Mouse (Mus musculus) hindbrain, embryonic 14.5 days (tissue): ENCODE results near the gene Npw. TPM values are rescaled to one million over a fixed set of nuclear protein-coding genes. Genes with fewer than 3 reads are reported as not detected.
A peak's percentile ranks its signal among the peaks of the same experiment; 100 is the strongest.
"Not testable (repeated sequence)": the region's sequence is repeated elsewhere in the genome, so short reads cannot be mapped to it uniquely, and the experiment has no call there.

Experiments
- ATAC-seq: fragments of 200-750 bp; cut with Nextera tagmentation; 2 replicates; pipeline ENCODE4 v1.8.0; 2017; ENCODE audit warnings: moderate number of reproducible peaks, mild to moderate bottlenecking, moderate TSS enrichment, moderate library complexity; ENCODE audit not compliant: low FRiP score
- DNase-seq: peaks from one replicate; pipeline ENCODE4 v3.0.0-alpha.2; 2015; ENCODE audit warnings: low spot score
- H3K27ac ChIP-seq: fragments of 300-500 bp; sonication (generic); 2 replicates; pipeline ENCODE4 v1.5.1; 2014; ENCODE audit warnings: mild to moderate bottlenecking, moderate library complexity
- H3K27me3 ChIP-seq: fragments of 300-500 bp; sonication (generic); 2 replicates; pipeline ENCODE4 v1.6.1; 2014; ENCODE audit warnings: mild to moderate bottlenecking, low read length, mixed read lengths; ENCODE audit not compliant: control insufficient read depth, insufficient read depth
- H3K36me3 ChIP-seq: fragments of 300-500 bp; sonication (generic); replicated peaks from 2 replicates; pipeline ENCODE4 v1.6.1; 2014; ENCODE audit not compliant: control insufficient read depth, insufficient read depth
- H3K4me1 ChIP-seq: fragments of 300-500 bp; sonication (generic); replicated peaks from 2 replicates; pipeline ENCODE4 v1.6.1; 2014; ENCODE audit warnings: antibody characterized with exemption, low read length, mixed read lengths; ENCODE audit not compliant: control insufficient read depth, insufficient read depth
- H3K4me2 ChIP-seq: fragments of 300-500 bp; sonication (generic); replicated peaks from 2 replicates; pipeline ENCODE4 v1.6.1; 2014; ENCODE audit warnings: mild to moderate bottlenecking, moderate library complexity
- H3K4me3 ChIP-seq: fragments of 300-500 bp; sonication (generic); replicated peaks from 2 replicates; pipeline ENCODE4 v1.5.1; 2014; ENCODE audit warnings: mild to moderate bottlenecking, low read length
- H3K9ac ChIP-seq: fragments of 300-500 bp; sonication (generic); 2 replicates; pipeline ENCODE4 v1.6.1; 2014
- H3K9me3 ChIP-seq: fragments of 300-500 bp; sonication (generic); 2 replicates; pipeline ENCODE4 v1.6.1; 2016; ENCODE audit warnings: low read length; ENCODE audit not compliant: control insufficient read depth
- WGBS: fragments of 180-500 bp; shearing (Covaris S2); extraction: QIAGEN DNeasy Blood & Tissue Kit; methylation state at CpG from one replicate; pipeline ENCODE4 v1.1.7; 2014; 5-methylcytosine and 5-hydroxymethylcytosine counted together
- polyA plus RNA-seq: library from polyadenylated mRNA; unstranded; fragments of >200 nt; fragmentation: Nextera tagmentation; extraction: Ambion mirVana; gene quantifications from 2 replicates; pipeline ENCODE4 v1.2.1, GENCODE M21; 2014

Npw gene
- polyA plus RNA-seq, 1 experiment from 2014 or later, result 0.83 TPM

- not testable (repeated sequence) for DNase-seq, ATAC-seq, H3K27ac ChIP-seq, H3K36me3 ChIP-seq, H3K4me2 ChIP-seq, H3K4me3 ChIP-seq, H3K9me3 ChIP-seq, H3K9ac ChIP-seq, H3K27me3 ChIP-seq
- WGBS, result 70% methylated on average over 7 of the region's 7 CpGs
- H3K4me1 ChIP-seq, result peaks cover 24% of the 10 kb centered on the region
Observed at GRCm38 (mm10) chr17:24667011-24667410, 8.8 kb upstream of the Npw start.

GRCm38 (mm10) chr17:24654969-24655368 is 3.3 kb downstream of the Npw start:
- 77% methylated on average over 4 of the region's 4 CpGs for WGBS
- Histone ChIP-seq H3K9ac (no peak overlapping the region), H3K27ac (no peak overlapping the region), H3K4me3 (no peak overlapping the region), H3K36me3 (no peaks in the 10 kb centered on the region), H3K4me2 (no peak overlapping the region), H3K4me1 (peaks cover 12% of the 10 kb centered on the region; the same call in 1 of the 2 replicates), H3K9me3 (no peaks in the 10 kb centered on the region), H3K27me3 (peaks cover 48% of the 10 kb centered on the region)
- no peak for DNase-seq
- no peak for ATAC-seq

GRCm38 (mm10) chr17:24653967-24654710 is 4.1 kb downstream of the Npw start:
- Histone ChIP-seq H3K9ac (peak overlapping the region; percentile 28; the same call in 1 of the 2 replicates), H3K4me3 (peak overlapping the region; percentile 15; the same call in 1 of the 2 replicates), H3K4me2 (peak overlapping the region; percentile 52), H3K9me3 (no peaks in the 10 kb centered on the region), H3K36me3 (no peaks in the 10 kb centered on the region), H3K4me1 (peaks cover 16% of the 10 kb centered on the region; the same call in 1 of the 2 replicates), H3K27me3 (peaks cover 40% of the 10 kb centered on the region), H3K27ac (no peak overlapping the region)
- 6% methylated on average over 19 of the region's 19 CpGs for WGBS
- ATAC-seq (peak; percentile 56; the same call in 1 of the 2 replicates), DNase-seq (peak; percentile 82)

GRCm38 (mm10) chr17:24651835-24652234 is 6.4 kb downstream of the Npw start:
- Histone ChIP-seq H3K4me3 (no peak overlapping the region), H3K27me3 (peaks cover 17% of the 10 kb centered on the region), H3K9me3 (no peaks in the 10 kb centered on the region), H3K27ac (no peak overlapping the region), H3K4me1 (peaks cover 10% of the 10 kb centered on the region), H3K4me2 (no peak overlapping the region), H3K9ac (no peak overlapping the region), H3K36me3 (no peaks in the 10 kb centered on the region)
- DNase-seq, result no peak
- ATAC-seq, result no peak
- WGBS, result 75% methylated on average over 3 of the region's 3 CpGs

- WGBS, result 78% methylated on average over 4 of the region's 4 CpGs
- peaks cover 10% of the 10 kb centered on the region for H3K4me1 ChIP-seq
- H3K27ac ChIP-seq, result no peak overlapping the region
- no peak overlapping the region for H3K9ac ChIP-seq
- no peaks in the 10 kb centered on the region for H3K9me3 ChIP-seq
- ATAC-seq, result no peak
- DNase-seq, result no peak
- peak overlapping the region; percentile 98 for H3K4me2 ChIP-seq
- peak overlapping the region; percentile 78; the same call in 1 of the 2 replicates for H3K4me3 ChIP-seq
- H3K27me3 ChIP-seq, result peaks cover 9% of the 10 kb centered on the region; the same call in 1 of the 2 replicates
- H3K36me3 ChIP-seq, result no peaks in the 10 kb centered on the region
Observed at GRCm38 (mm10) chr17:24650766-24651165, 7.5 kb downstream of the Npw start.

- 0% methylated on average over 34 of the region's 41 CpGs for WGBS
- H3K4me1 ChIP-seq, result peaks cover 10% of the 10 kb centered on the region
- peaks cover 9% of the 10 kb centered on the region; the same call in 1 of the 2 replicates for H3K27me3 ChIP-seq
- peak; percentile 70 for ATAC-seq
- peak within 1 kb of the TSS; percentile 73 for H3K27ac ChIP-seq
- H3K36me3 ChIP-seq, result no peaks in the 10 kb centered on the region
- H3K9me3 ChIP-seq, result no peaks in the 10 kb centered on the region
- no peak for DNase-seq
- peak within 1 kb of the TSS; percentile 78 for H3K4me3 ChIP-seq
- H3K9ac ChIP-seq, result peak within 1 kb of the TSS; percentile 94
- H3K4me2 ChIP-seq, result peak within 1 kb of the TSS; percentile 98
Observed at GRCm38 (mm10) chr17:24650070-24650616, 8.1 kb downstream of the Npw start, which contains the start of gene Slc9a3r2. Slc9a3r2 (minus strand) TSS chr17:24650327.

GRCm38 (mm10) chr17:24649581-24650069 is 8.6 kb downstream of the Npw start:
- H3K36me3 ChIP-seq, result no peaks in the 10 kb centered on the region
- peak overlapping the region; percentile 73 for H3K27ac ChIP-seq
- ATAC-seq (peak; percentile 56; the same call in 1 of the 2 replicates), DNase-seq (no peak)
- peak overlapping the region; percentile 94 for H3K9ac ChIP-seq
- peaks cover 9% of the 10 kb centered on the region; the same call in 1 of the 2 replicates for H3K27me3 ChIP-seq
- peaks cover 10% of the 10 kb centered on the region for H3K4me1 ChIP-seq
- H3K9me3 ChIP-seq, result no peaks in the 10 kb centered on the region
- H3K4me2 ChIP-seq, result peak overlapping the region; percentile 98
- H3K4me3 ChIP-seq, result peak overlapping the region; percentile 78
- under 1% methylated on average over 32 of the region's 35 CpGs for WGBS

GRCm38 (mm10) chr17:24648731-24649377 is 9.4 kb downstream of the Npw start:
- H3K9ac ChIP-seq, result peak overlapping the region; percentile 94
- no peak overlapping the region for H3K27ac ChIP-seq
- H3K9me3 ChIP-seq, result no peaks in the 10 kb centered on the region
- peak overlapping the region; percentile 98 for H3K4me2 ChIP-seq
- H3K36me3 ChIP-seq, result no peaks in the 10 kb centered on the region
- DNase-seq (no peak), ATAC-seq (no peak)
- WGBS, result 73% methylated on average over 10 of the region's 10 CpGs
- H3K4me3 ChIP-seq, result peak overlapping the region; percentile 78
- peaks cover 10% of the 10 kb centered on the region for H3K4me1 ChIP-seq
- peaks cover 9% of the 10 kb centered on the region; the same call in 1 of the 2 replicates for H3K27me3 ChIP-seq

- Histone ChIP-seq H3K27me3 (peaks cover 9% of the 10 kb centered on the region; the same call in 1 of the 2 replicates), H3K4me1 (peaks cover 10% of the 10 kb centered on the region), H3K36me3 (no peaks in the 10 kb centered on the region), H3K9ac (no peak overlapping the region), H3K27ac (no peak overlapping the region), H3K9me3 (no peaks in the 10 kb centered on the region), H3K4me2 (peak overlapping the region; percentile 17; the same call in 1 of the 2 replicates), H3K4me3 (no peak overlapping the region)
- no peak for ATAC-seq
- DNase-seq, result no peak
- 75% methylated on average over 11 of the region's 11 CpGs for WGBS
Observed at GRCm38 (mm10) chr17:24647493-24647892, 10.8 kb downstream of the Npw start.
